Mouse (Mus musculus): ENCODE results near the gene Apol9a.

DNA sequence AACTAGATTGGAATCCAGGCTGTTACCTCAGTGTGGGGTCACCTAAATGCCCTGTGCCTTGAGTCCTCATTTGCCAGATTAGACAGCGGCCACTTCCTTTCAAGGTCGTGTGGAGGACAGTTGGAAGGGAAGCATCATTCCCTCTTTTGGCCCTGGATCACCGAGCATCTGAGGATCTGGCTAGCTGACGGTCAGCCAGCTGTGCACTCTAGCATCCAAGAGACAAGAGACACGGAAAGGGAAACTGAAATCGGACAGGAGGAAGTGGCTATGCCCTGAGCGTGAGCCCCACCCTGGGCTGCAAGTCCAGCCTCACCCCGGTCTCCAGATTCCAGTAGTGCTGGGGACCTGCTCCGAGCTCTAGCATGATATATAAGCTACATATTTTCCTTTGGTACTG, 51.4 kb downstream of the Apol9a start:
- no peak for TF ChIP-seq CTCF (IDR thresholded peaks at IDR 0.05; ENCODE audit: low read depth)
- no peak for TF ChIP-seq EP300 (IDR thresholded peaks at IDR 0.05; ENCODE audit: low read depth)

Data from liver, postnatal 0 days (tissue).